Mouse (Mus musculus) right cerebral cortex, postnatal 14 days (tissue): ENCODE data around the gene Dock2.

Source experiments
- DNase-seq: peaks from one replicate; pipeline ENCODE4 v3.0.0; 2022

The Dock2 gene

GRCm38 (mm10) chr11:34181214-34182117 lies 602.2 kb downstream of the Dock2 start:
- peak; percentile 25 for DNase-seq

DNA sequence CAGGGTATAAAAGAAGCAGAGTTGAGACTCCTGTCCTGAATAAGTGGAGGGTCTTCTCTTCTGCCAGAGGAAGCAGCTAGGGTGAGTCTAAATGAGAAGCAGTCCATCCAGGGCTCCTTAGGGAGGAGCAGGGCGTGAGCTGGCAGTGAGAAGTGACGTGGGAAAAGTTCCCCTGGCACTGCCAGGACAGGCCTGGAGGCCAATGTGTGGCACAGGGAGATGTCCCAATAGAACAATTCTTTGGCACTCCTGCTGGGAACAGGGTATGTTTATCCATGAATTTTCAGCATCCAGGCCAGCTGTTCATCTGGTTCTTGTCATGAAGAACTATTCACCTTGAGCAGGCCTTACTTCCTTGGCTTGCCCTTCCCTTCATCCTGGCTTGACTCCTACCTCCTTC lies 604.9 kb downstream of the Dock2 start:
- DNase-seq, result no peak
